Mouse (Mus musculus) kidney, postnatal 0 days (tissue): ENCODE results near the gene Myom3. TPM values are rescaled to one million over a fixed set of nuclear protein-coding genes. Genes with fewer than 3 reads are reported as not detected.
A peak's percentile ranks its signal among the peaks of the same experiment; 100 is the strongest.

Source experiments
- ATAC-seq: fragments of 200-750 bp; cut with Nextera tagmentation; replicated peaks from 2 replicates; pipeline ENCODE4 v1.8.0; 2017; ENCODE audit warnings: low read depth, moderate number of reproducible peaks, moderate TSS enrichment, moderate library complexity; ENCODE audit not compliant: low FRiP score
- DNase-seq: peaks from one replicate; pipeline ENCODE4 v3.0.0-alpha.2; 2016; ENCODE audit warnings: low spot score
- H3K27ac ChIP-seq: fragments of 300-500 bp; sonication (generic); 2 replicates; pipeline ENCODE4 v1.5.1; 2014; ENCODE audit warnings: mild to moderate bottlenecking
- H3K27me3 ChIP-seq: fragments of 300-500 bp; sonication (generic); 2 replicates; pipeline ENCODE4 v1.6.1; 2014; ENCODE audit warnings: low read length, mixed read lengths; ENCODE audit not compliant: insufficient read depth
- H3K36me3 ChIP-seq: fragments of 300-500 bp; sonication (generic); 2 replicates; pipeline ENCODE4 v1.6.1; 2014; ENCODE audit warnings: low read length, mixed read lengths; ENCODE audit not compliant: insufficient read depth
- H3K4me1 ChIP-seq: fragments of 300-500 bp; sonication (generic); replicated peaks from 2 replicates; pipeline ENCODE4 v1.6.1; 2014; ENCODE audit warnings: antibody characterized with exemption, low read length, mixed read lengths; ENCODE audit not compliant: insufficient read depth
- H3K4me2 ChIP-seq: fragments of 300-500 bp; sonication (generic); 2 replicates; pipeline ENCODE4 v1.6.1; 2014; ENCODE audit warnings: mild to moderate bottlenecking, low read length, moderate library complexity, mixed read lengths
- H3K4me3 ChIP-seq: fragments of 300-500 bp; sonication (generic); replicated peaks from 2 replicates; pipeline ENCODE4 v1.5.1; 2014; ENCODE audit warnings: low read depth, low read length
- H3K9ac ChIP-seq: fragments of 300-500 bp; sonication (generic); 2 replicates; pipeline ENCODE4 v1.6.1; 2014; ENCODE audit warnings: low read depth, low read length
- H3K9me3 ChIP-seq: fragments of 300-500 bp; sonication (generic); replicated peaks from 2 replicates; pipeline ENCODE4 v1.6.1; 2016; ENCODE audit warnings: low read length, inconsistent platforms, mixed read lengths
- CTCF ChIP-seq: IDR thresholded peaks from 2 replicates; pipeline ENCODE4 v1.5.1; 2016; ENCODE audit warnings: antibody characterized with exemption, low read depth, mild to moderate bottlenecking, moderate library complexity
- WGBS: fragments of 180-500 bp; shearing (Covaris S2); extraction: QIAGEN DNeasy Blood & Tissue Kit; methylation state at CpG from one replicate; pipeline ENCODE4 v1.1.7; 2014; 5-methylcytosine and 5-hydroxymethylcytosine counted together
- polyA plus RNA-seq: library from polyadenylated mRNA; unstranded; fragments of >200 nt; fragmentation: Nextera tagmentation; extraction: Ambion mirVana; gene quantifications from 2 replicates; pipeline ENCODE4 v1.2.1, GENCODE M21; 2015

Gene Myom3
- polyA plus RNA-seq, 1 experiment from 2014 or later = 0.39 TPM

- H3K4me1 ChIP-seq = no peaks in the 10 kb centered on the region
- no peak for ATAC-seq
- H3K36me3 ChIP-seq = no peaks in the 10 kb centered on the region
- no peaks in the 10 kb centered on the region for H3K9me3 ChIP-seq
- no peak overlapping the region for H3K4me2 ChIP-seq
- H3K27ac ChIP-seq = no peak overlapping the region
- peak; percentile 80 for TF ChIP-seq CTCF
- H3K27me3 ChIP-seq = no peaks in the 10 kb centered on the region
- WGBS = 42% methylated on average over 12 of the region's 12 CpGs
- DNase-seq = peak; percentile 50
- H3K9ac ChIP-seq = no peak overlapping the region
- H3K4me3 ChIP-seq = no peak overlapping the region
Observed at GRCm38 (mm10) chr4:135816905-135817622, 57.5 kb downstream of the Myom3 start.

GRCm38 (mm10) chr4:135818366-135818765 lies 58.9 kb downstream of the Myom3 start:
- TF ChIP-seq CTCF = no peak
- Histone ChIP-seq H3K4me1 (no peaks in the 10 kb centered on the region), H3K27ac (no peak overlapping the region), H3K9me3 (no peaks in the 10 kb centered on the region), H3K9ac (no peak overlapping the region), H3K4me2 (no peak overlapping the region), H3K4me3 (no peak overlapping the region), H3K36me3 (no peaks in the 10 kb centered on the region), H3K27me3 (no peaks in the 10 kb centered on the region)
- DNase-seq (no peak), ATAC-seq (no peak)
- 82% methylated on average over 3 of the region's 3 CpGs for WGBS

GRCm38 (mm10) chr4:135819826-135820526 lies 60.5 kb downstream of the Myom3 start:
- WGBS = 33% methylated on average over 17 of the region's 17 CpGs
- ATAC-seq = peak; percentile 63; the same call in 1 of the 2 replicates

GRCm38 (mm10) chr4:135821772-135822171 lies 62.3 kb downstream of the Myom3 start:
- Histone ChIP-seq H3K4me1 (no peaks in the 10 kb centered on the region), H3K4me2 (no peak overlapping the region), H3K9me3 (no peaks in the 10 kb centered on the region), H3K9ac (no peak overlapping the region), H3K27ac (no peak overlapping the region), H3K36me3 (no peaks in the 10 kb centered on the region), H3K27me3 (no peaks in the 10 kb centered on the region), H3K4me3 (no peak overlapping the region)
- WGBS = 93% methylated on average over 4 of the region's 4 CpGs
- ATAC-seq (no peak), DNase-seq (no peak)
- no peak for TF ChIP-seq CTCF

More at GRCm38 (mm10) chr4:135819826-135820526, 60.5 kb downstream of the Myom3 start:
- DNase-seq = peak; percentile 72
- no peaks in the 10 kb centered on the region for H3K4me1 ChIP-seq
- no peaks in the 10 kb centered on the region for H3K36me3 ChIP-seq
- no peak overlapping the region for H3K9ac ChIP-seq
- no peak overlapping the region for H3K4me2 ChIP-seq
- no peaks in the 10 kb centered on the region for H3K27me3 ChIP-seq
- H3K4me3 ChIP-seq = no peak overlapping the region
- H3K27ac ChIP-seq = peak overlapping the region; percentile 72
- H3K9me3 ChIP-seq = no peaks in the 10 kb centered on the region
- no peak for TF ChIP-seq CTCF

GRCm38 (mm10) chr4:135823298-135823697 lies 63.8 kb downstream of the Myom3 start:
- 73% methylated on average over 2 of the region's 2 CpGs for whole genome bisulfite sequencing
- H3K27ac ChIP-seq = no peak overlapping the region
- peak; percentile 77 for TF ChIP-seq CTCF
- peak; percentile 69 for DNase-seq
- no peak overlapping the region for H3K4me3 ChIP-seq
- peaks cover under 1% of the 10 kb centered on the region; the same call in 1 of the 2 replicates for H3K4me1 ChIP-seq
- ATAC-seq = no peak
- no peaks in the 10 kb centered on the region for H3K9me3 ChIP-seq
- no peak overlapping the region for H3K4me2 ChIP-seq
- H3K27me3 ChIP-seq = no peaks in the 10 kb centered on the region
- no peak overlapping the region for H3K9ac ChIP-seq
- no peaks in the 10 kb centered on the region for H3K36me3 ChIP-seq

GRCm38 (mm10) chr4:135824254-135824653 lies 64.7 kb downstream of the Myom3 start:
- no peaks in the 10 kb centered on the region for H3K27me3 ChIP-seq
- ATAC-seq (no peak), DNase-seq (no peak)
- no peak overlapping the region for H3K27ac ChIP-seq
- no peak overlapping the region for H3K4me3 ChIP-seq
- H3K9ac ChIP-seq = no peak overlapping the region
- H3K36me3 ChIP-seq = no peaks in the 10 kb centered on the region
- no peak for TF ChIP-seq CTCF
- no peaks in the 10 kb centered on the region for H3K9me3 ChIP-seq
- no peak overlapping the region for H3K4me2 ChIP-seq
- 63% methylated on average over 8 of the region's 8 CpGs for WGBS
- peaks cover 10% of the 10 kb centered on the region for H3K4me1 ChIP-seq
